Mouse (Mus musculus): Measurements from ENCODE around the gene Dnah11.

DNA sequence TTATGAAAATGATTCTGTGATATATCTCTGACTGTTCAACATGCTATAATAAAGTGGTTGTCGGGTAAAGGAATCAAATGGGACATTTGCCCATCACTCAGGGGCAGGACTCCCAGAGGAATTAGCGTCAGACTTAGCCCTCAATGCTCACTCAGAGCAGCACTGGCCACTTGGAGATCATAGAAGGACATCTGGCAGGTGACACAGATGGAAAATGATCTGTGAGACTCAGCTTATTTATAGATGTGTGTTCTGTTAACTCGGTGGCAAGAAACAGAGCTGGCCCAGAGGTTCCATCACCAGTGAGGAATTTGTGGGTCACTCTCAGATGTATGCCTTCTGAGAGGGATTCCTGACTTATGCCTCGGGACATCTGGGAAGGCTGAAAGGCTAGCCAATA lies 173.1 kb downstream of the Dnah11 start:
- TF ChIP-seq CTCF (conservative IDR thresholded peaks at IDR 0.05; ENCODE audit: insufficient read depth, insufficient read length, low read depth, low read length): no peak
- no peak for TF ChIP-seq POLR2A (IDR thresholded peaks at IDR 0.05; ENCODE audit: low read depth, low read length)
